Mouse (Mus musculus): ENCODE measurements at regions not wholly inside any gene's neighbourhood (a gene's known extent, or its start where the extent isn't known, plus 50 kb on each side); places are given as distances from the start of the nearest gene placed in this dataset.

- no peak for DNase-seq (ENCODE audit: low read depth, low spot score)
Measured at GRCm38 (mm10) chr4:81970472-81970871, 527.9 kb upstream of the Mpdz start.

- no peak for DNase-seq (ENCODE audit: low read depth, low spot score)
Measured at GRCm38 (mm10) chr4:81969621-81970115, 527.1 kb upstream of the Mpdz start.

- no peak for DNase-seq (ENCODE audit: low read depth, low spot score)
Measured at GRCm38 (mm10) chr4:81966054-81966623, 523.5 kb upstream of the Mpdz start.

- no peak for DNase-seq (ENCODE audit: low read depth, low spot score)
Measured at GRCm38 (mm10) chr4:81963112-81963511, 520.5 kb upstream of the Mpdz start.

- DNase-seq (ENCODE audit: low read depth, low spot score) = no peak
Measured at GRCm38 (mm10) chr4:81962586-81962985, 520.0 kb upstream of the Mpdz start.

- no peak for DNase-seq (ENCODE audit: low read depth, low spot score)
Measured at GRCm38 (mm10) chr4:81960552-81961534, 518.2 kb upstream of the Mpdz start.

- no peak for DNase-seq (ENCODE audit: low read depth, low spot score)
Measured at GRCm38 (mm10) chr4:81956926-81957694, 514.5 kb upstream of the Mpdz start.

GRCm38 (mm10) chr4:81953023-81953422 lies 510.4 kb upstream of the Mpdz start:
- no peak for DNase-seq (ENCODE audit: low read depth, low spot score)

- peak; percentile 50 for DNase-seq (ENCODE audit: low read depth, low spot score)
Measured at GRCm38 (mm10) chr4:81937384-81937783, 494.8 kb upstream of the Mpdz start.

GRCm38 (mm10) chr4:81930956-81931355 lies 488.3 kb upstream of the Mpdz start:
- no peak for DNase-seq (ENCODE audit: low read depth, low spot score)

- DNase-seq (ENCODE audit: low read depth, low spot score) = no peak
Measured at GRCm38 (mm10) chr4:81928581-81929244, 486.1 kb upstream of the Mpdz start.

- DNase-seq (ENCODE audit: low read depth, low spot score) = no peak
Measured at GRCm38 (mm10) chr4:81927176-81927714, 484.6 kb upstream of the Mpdz start.

- no peak for DNase-seq (ENCODE audit: low read depth, low spot score)
Measured at GRCm38 (mm10) chr4:81926662-81927141, 484.1 kb upstream of the Mpdz start.

- no peak for DNase-seq (ENCODE audit: low read depth, low spot score)
Measured at GRCm38 (mm10) chr4:81925611-81926010, 483.0 kb upstream of the Mpdz start.

- DNase-seq (ENCODE audit: low read depth, low spot score) = no peak
Measured at GRCm38 (mm10) chr4:81924120-81924519, 481.5 kb upstream of the Mpdz start.

- DNase-seq (ENCODE audit: low read depth, low spot score) = no peak
Measured at GRCm38 (mm10) chr4:81922876-81923275, 480.3 kb upstream of the Mpdz start.

- DNase-seq (ENCODE audit: low read depth, low spot score) = no peak
Measured at GRCm38 (mm10) chr4:81914971-81915370, 472.4 kb upstream of the Mpdz start.

GRCm38 (mm10) chr4:81913296-81913695 lies 470.7 kb upstream of the Mpdz start:
- DNase-seq (ENCODE audit: low read depth, low spot score) = no peak

- DNase-seq (ENCODE audit: low read depth, low spot score) = no peak
Measured at GRCm38 (mm10) chr4:81912653-81913052, 470.0 kb upstream of the Mpdz start.

- no peak for DNase-seq (ENCODE audit: low read depth, low spot score)
Measured at GRCm38 (mm10) chr4:81899961-81900540, 457.4 kb upstream of the Mpdz start.

GRCm38 (mm10) chr4:81898661-81899060 lies 456.0 kb upstream of the Mpdz start:
- DNase-seq (ENCODE audit: low read depth, low spot score) = no peak

Data from brain, embryonic 18.5 days (tissue).